Mouse (Mus musculus): ENCODE measurements at regions not wholly inside any gene's neighbourhood (a gene's known extent, or its start where the extent isn't known, plus 50 kb on each side); places are given as distances from the start of the nearest gene placed in this dataset.

DNA sequence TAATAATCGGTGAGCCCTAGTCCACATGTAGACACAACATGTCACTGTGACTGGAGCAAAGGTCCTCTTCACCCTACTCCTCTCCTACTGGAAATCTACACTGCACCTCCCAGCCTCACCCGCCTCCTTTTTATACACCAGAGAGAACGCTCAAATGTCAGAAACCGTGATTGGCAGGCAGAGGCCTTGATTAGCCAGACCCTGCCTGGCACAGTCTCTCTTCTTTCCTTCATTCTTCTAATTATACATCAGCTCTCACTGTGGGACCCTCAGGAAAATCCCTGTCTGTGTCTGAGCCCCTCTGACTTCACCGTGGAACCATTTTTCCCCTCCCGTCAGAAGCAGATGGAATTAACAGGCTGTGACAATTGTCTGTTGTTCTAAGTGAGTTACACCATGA is 248.1 kb upstream of the Slc24a5 start:
- WGBS: 86% methylated on average over 6 of the region's 6 CpGs

DNA sequence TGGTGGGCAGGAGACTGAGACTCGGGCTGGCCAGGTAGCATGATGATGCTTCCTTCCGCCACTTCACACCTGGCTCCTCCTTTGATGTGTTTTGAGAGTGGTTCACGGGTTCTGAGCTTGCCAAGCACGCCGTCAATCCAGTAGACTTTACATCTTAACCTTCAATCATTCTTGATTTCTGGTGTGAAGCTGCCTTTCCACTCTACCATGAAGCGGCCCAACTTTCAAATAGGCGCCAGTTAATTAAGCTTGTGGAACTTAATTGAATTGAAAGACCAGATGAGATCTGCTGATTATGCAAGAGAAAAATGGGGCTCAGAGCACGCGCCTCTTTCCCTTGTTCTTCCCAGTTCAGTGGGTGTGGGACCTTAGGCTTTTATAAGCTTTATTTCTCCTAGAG is 247.1 kb upstream of the Slc24a5 start:
- no peak overlapping the region for H3K27ac ChIP-seq (ENCODE audit: low read depth, low read length)
- ATAC-seq (ENCODE audit: insufficient read depth, low FRiP score, low TSS enrichment): no peak
- H3K4me2 ChIP-seq (ENCODE audit: low read depth): no peak overlapping the region
- 93% methylated on average over 9 of the region's 9 CpGs for WGBS
- no peak overlapping the region for H3K4me3 ChIP-seq (ENCODE audit: low read depth, low read length)
- no peak for DNase-seq (ENCODE audit: low spot score)
- H3K36me3 ChIP-seq (ENCODE audit: control insufficient read depth, insufficient read depth, low read length): no peaks in the 10 kb centered on the region
- no peaks in the 10 kb centered on the region for H3K9me3 ChIP-seq (ENCODE audit: control insufficient read depth, low read length)
- H3K9ac ChIP-seq (ENCODE audit: low read length): no peak overlapping the region
- no peaks in the 10 kb centered on the region for H3K27me3 ChIP-seq (ENCODE audit: control insufficient read depth, insufficient read depth, low read length)
- H3K4me1 ChIP-seq (ENCODE audit: control insufficient read depth, insufficient read depth, low read length): no peaks in the 10 kb centered on the region

More for the DNA sequence above, 248.1 kb upstream of the Slc24a5 start:
- no peak for DNase-seq (ENCODE audit: low spot score)
- Histone ChIP-seq H3K27ac (ENCODE audit: low read depth, low read length) (no peak overlapping the region), H3K27me3 (ENCODE audit: control insufficient read depth, insufficient read depth, low read length) (no peaks in the 10 kb centered on the region), H3K4me2 (ENCODE audit: low read depth) (no peak overlapping the region), H3K9me3 (ENCODE audit: control insufficient read depth, low read length) (no peaks in the 10 kb centered on the region), H3K9ac (ENCODE audit: low read length) (no peak overlapping the region), H3K36me3 (ENCODE audit: control insufficient read depth, insufficient read depth, low read length) (no peaks in the 10 kb centered on the region), H3K4me1 (ENCODE audit: control insufficient read depth, insufficient read depth, low read length) (no peaks in the 10 kb centered on the region), H3K4me3 (ENCODE audit: low read depth, low read length) (no peak overlapping the region)
- ATAC-seq (ENCODE audit: insufficient read depth, low FRiP score, low TSS enrichment): no peak

GRCm38 (mm10) chr2:124821366-124821765 is 246.6 kb upstream of the Slc24a5 start:
- ATAC-seq (ENCODE audit: insufficient read depth, low FRiP score, low TSS enrichment) (no peak), DNase-seq (ENCODE audit: low spot score) (no peak)
- no peak overlapping the region for H3K4me3 ChIP-seq (ENCODE audit: low read depth, low read length)
- H3K4me2 ChIP-seq (ENCODE audit: low read depth): no peak overlapping the region
- no peak overlapping the region for H3K9ac ChIP-seq (ENCODE audit: low read length)
- H3K4me1 ChIP-seq (ENCODE audit: control insufficient read depth, insufficient read depth, low read length): no peaks in the 10 kb centered on the region
- H3K36me3 ChIP-seq (ENCODE audit: control insufficient read depth, insufficient read depth, low read length): no peaks in the 10 kb centered on the region
- WGBS: 88% methylated on average over 4 of the region's 4 CpGs
- no peaks in the 10 kb centered on the region for H3K27me3 ChIP-seq (ENCODE audit: control insufficient read depth, insufficient read depth, low read length)
- no peaks in the 10 kb centered on the region for H3K9me3 ChIP-seq (ENCODE audit: control insufficient read depth, low read length)
- H3K27ac ChIP-seq (ENCODE audit: low read depth, low read length): no peak overlapping the region

DNA sequence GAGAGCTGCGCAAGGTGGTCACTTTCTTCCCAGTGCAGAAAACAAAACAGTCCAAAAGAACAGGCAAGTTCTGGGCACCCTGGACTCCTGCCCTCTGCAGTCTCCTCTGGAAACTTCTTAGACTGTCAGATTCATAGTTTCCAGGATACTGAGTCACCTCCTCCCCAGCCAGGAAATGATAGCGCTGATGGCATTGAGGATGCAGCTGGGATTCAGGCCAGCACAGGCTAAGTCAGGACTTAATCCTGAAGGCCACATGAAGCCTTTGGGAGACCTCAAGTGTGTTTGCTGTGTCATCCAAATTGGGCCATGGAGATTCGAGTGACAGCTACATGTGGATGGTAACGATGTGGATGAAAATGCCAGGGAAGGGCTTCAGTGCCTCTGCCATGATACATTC is 219.1 kb upstream of the Slc24a5 start:
- DNase-seq (ENCODE audit: low spot score) (no peak), ATAC-seq (ENCODE audit: insufficient read depth, low FRiP score, low TSS enrichment) (no peak)
- no peak overlapping the region for H3K27ac ChIP-seq (ENCODE audit: low read depth, low read length)
- H3K4me1 ChIP-seq (ENCODE audit: control insufficient read depth, insufficient read depth, low read length): no peaks in the 10 kb centered on the region
- H3K27me3 ChIP-seq (ENCODE audit: control insufficient read depth, insufficient read depth, low read length): no peaks in the 10 kb centered on the region
- no peaks in the 10 kb centered on the region for H3K36me3 ChIP-seq (ENCODE audit: control insufficient read depth, insufficient read depth, low read length)
- H3K4me2 ChIP-seq (ENCODE audit: low read depth): no peak overlapping the region
- no peaks in the 10 kb centered on the region for H3K9me3 ChIP-seq (ENCODE audit: control insufficient read depth, low read length)
- H3K9ac ChIP-seq (ENCODE audit: low read length): no peak overlapping the region
- H3K4me3 ChIP-seq (ENCODE audit: low read depth, low read length): no peak overlapping the region
- WGBS: 95% methylated on average over 4 of the region's 4 CpGs

DNA sequence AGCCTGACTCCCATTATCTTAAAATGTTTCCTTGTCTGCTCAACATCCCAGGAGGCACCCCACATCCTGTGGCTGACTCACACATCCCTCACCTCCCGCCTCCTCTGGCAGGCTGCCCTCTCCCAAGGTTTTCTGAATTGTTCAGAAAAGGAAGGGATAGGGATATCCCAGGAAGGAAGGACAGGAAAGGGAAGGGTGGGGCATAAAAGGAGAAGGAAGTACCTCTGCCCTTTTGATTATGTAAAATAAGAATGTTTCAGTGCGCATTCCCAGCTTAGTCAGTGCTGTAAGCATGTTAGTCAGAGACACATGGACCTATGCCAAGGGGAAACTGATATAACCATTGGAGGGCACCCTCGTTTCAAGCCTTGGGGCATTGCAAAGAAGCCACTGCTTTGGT is 209.4 kb upstream of the Slc24a5 start:
- Histone ChIP-seq H3K4me2 (ENCODE audit: low read depth) (no peak overlapping the region), H3K4me1 (ENCODE audit: control insufficient read depth, insufficient read depth, low read length) (no peaks in the 10 kb centered on the region), H3K9me3 (ENCODE audit: control insufficient read depth, low read length) (no peaks in the 10 kb centered on the region), H3K27ac (ENCODE audit: low read depth, low read length) (no peak overlapping the region), H3K4me3 (ENCODE audit: low read depth, low read length) (no peak overlapping the region), H3K27me3 (ENCODE audit: control insufficient read depth, insufficient read depth, low read length) (no peaks in the 10 kb centered on the region), H3K36me3 (ENCODE audit: control insufficient read depth, insufficient read depth, low read length) (no peaks in the 10 kb centered on the region), H3K9ac (ENCODE audit: low read length) (no peak overlapping the region)
- DNase-seq (ENCODE audit: low spot score) (no peak), ATAC-seq (ENCODE audit: insufficient read depth, low FRiP score, low TSS enrichment) (no peak)
- 73% methylated on average over 3 of the region's 3 CpGs for WGBS

GRCm38 (mm10) chr2:124888209-124888608 is 179.7 kb upstream of the Slc24a5 start:
- WGBS: 68% methylated on average over 4 of the region's 4 CpGs
- DNase-seq (ENCODE audit: low spot score) (no peak), ATAC-seq (ENCODE audit: insufficient read depth, low FRiP score, low TSS enrichment) (no peak)
- Histone ChIP-seq H3K9me3 (ENCODE audit: control insufficient read depth, low read length) (no peaks in the 10 kb centered on the region), H3K4me1 (ENCODE audit: control insufficient read depth, insufficient read depth, low read length) (no peaks in the 10 kb centered on the region), H3K27ac (ENCODE audit: low read depth, low read length) (no peak overlapping the region), H3K4me3 (ENCODE audit: low read depth, low read length) (no peak overlapping the region), H3K9ac (ENCODE audit: low read length) (no peak overlapping the region), H3K27me3 (ENCODE audit: control insufficient read depth, insufficient read depth, low read length) (no peaks in the 10 kb centered on the region), H3K4me2 (ENCODE audit: low read depth) (no peak overlapping the region), H3K36me3 (ENCODE audit: control insufficient read depth, insufficient read depth, low read length) (no peaks in the 10 kb centered on the region)

GRCm38 (mm10) chr2:124895002-124895401 is 172.9 kb upstream of the Slc24a5 start:
- 92% methylated on average over 4 of the region's 4 CpGs for WGBS
- no peaks in the 10 kb centered on the region for H3K36me3 ChIP-seq (ENCODE audit: control insufficient read depth, insufficient read depth, low read length)

DNA sequence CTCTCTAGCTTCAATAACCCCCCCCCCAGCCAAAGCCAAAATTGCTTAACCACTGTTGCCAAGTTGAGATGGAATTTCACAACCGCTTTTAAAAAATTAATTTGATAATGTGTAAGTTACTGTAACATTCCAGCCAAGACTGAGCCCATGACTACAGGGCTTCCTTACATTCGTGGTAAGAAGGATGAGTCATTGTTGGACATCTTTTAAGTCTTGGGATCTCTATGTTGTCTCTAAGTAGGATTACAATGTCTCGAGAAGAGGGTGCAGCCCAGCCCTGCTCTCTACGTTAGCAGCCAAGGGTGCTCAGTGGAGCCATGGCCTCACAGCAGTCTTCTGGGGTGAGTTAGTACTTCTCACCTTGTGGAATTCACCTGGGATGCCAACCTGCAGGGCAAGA is 164.4 kb upstream of the Slc24a5 start:
- DNase-seq (ENCODE audit: low spot score) (no peak), ATAC-seq (ENCODE audit: insufficient read depth, low FRiP score, low TSS enrichment) (no peak)
- Histone ChIP-seq H3K9me3 (ENCODE audit: control insufficient read depth, low read length) (no peaks in the 10 kb centered on the region), H3K36me3 (ENCODE audit: control insufficient read depth, insufficient read depth, low read length) (no peaks in the 10 kb centered on the region), H3K27me3 (ENCODE audit: control insufficient read depth, insufficient read depth, low read length) (no peaks in the 10 kb centered on the region), H3K4me2 (ENCODE audit: low read depth) (no peak overlapping the region), H3K9ac (ENCODE audit: low read length) (no peak overlapping the region), H3K4me1 (ENCODE audit: control insufficient read depth, insufficient read depth, low read length) (no peaks in the 10 kb centered on the region), H3K27ac (ENCODE audit: low read depth, low read length) (no peak overlapping the region), H3K4me3 (ENCODE audit: low read depth, low read length) (no peak overlapping the region)
- 90% methylated on average over 4 of the region's 4 CpGs for WGBS

More at GRCm38 (mm10) chr2:124895002-124895401, 172.9 kb upstream of the Slc24a5 start:
- no peaks in the 10 kb centered on the region for H3K9me3 ChIP-seq (ENCODE audit: control insufficient read depth, low read length)
- ATAC-seq (ENCODE audit: insufficient read depth, low FRiP score, low TSS enrichment) (no peak), DNase-seq (ENCODE audit: low spot score) (no peak)
- no peak overlapping the region for H3K4me3 ChIP-seq (ENCODE audit: low read depth, low read length)
- no peak overlapping the region for H3K9ac ChIP-seq (ENCODE audit: low read length)
- H3K4me1 ChIP-seq (ENCODE audit: control insufficient read depth, insufficient read depth, low read length): no peaks in the 10 kb centered on the region
- H3K27me3 ChIP-seq (ENCODE audit: control insufficient read depth, insufficient read depth, low read length): no peaks in the 10 kb centered on the region
- no peak overlapping the region for H3K4me2 ChIP-seq (ENCODE audit: low read depth)
- no peak overlapping the region for H3K27ac ChIP-seq (ENCODE audit: low read depth, low read length)

GRCm38 (mm10) chr2:124905076-124905475 is 162.8 kb upstream of the Slc24a5 start:
- H3K4me2 ChIP-seq (ENCODE audit: low read depth): no peak overlapping the region
- H3K36me3 ChIP-seq (ENCODE audit: control insufficient read depth, insufficient read depth, low read length): no peaks in the 10 kb centered on the region
- H3K9me3 ChIP-seq (ENCODE audit: control insufficient read depth, low read length): no peaks in the 10 kb centered on the region
- 79% methylated on average over 1 of the region's 1 CpGs for WGBS
- ATAC-seq (ENCODE audit: insufficient read depth, low FRiP score, low TSS enrichment) (no peak), DNase-seq (ENCODE audit: low spot score) (no peak)
- H3K4me1 ChIP-seq (ENCODE audit: control insufficient read depth, insufficient read depth, low read length): no peaks in the 10 kb centered on the region
- H3K4me3 ChIP-seq (ENCODE audit: low read depth, low read length): no peak overlapping the region
- no peak overlapping the region for H3K27ac ChIP-seq (ENCODE audit: low read depth, low read length)
- no peaks in the 10 kb centered on the region for H3K27me3 ChIP-seq (ENCODE audit: control insufficient read depth, insufficient read depth, low read length)
- no peak overlapping the region for H3K9ac ChIP-seq (ENCODE audit: low read length)

Measured in neural tube, embryonic 11.5 days (tissue).